Mouse (Mus musculus) lung, adult 2 months (tissue): ENCODE data around the gene Tex36.

ENCODE experiments used
- CTCF ChIP-seq: fragments of 200-500 bp; IDR thresholded peaks from 2 replicates; pipeline ENCODE4 v1.5.1; 2011; ENCODE audit warnings: mild to moderate bottlenecking, low read length, control low read depth; ENCODE audit not compliant: insufficient read depth
- POLR2A ChIP-seq: fragments of 200-500 bp; IDR thresholded peaks from 2 replicates; pipeline ENCODE4 v1.6.1; 2011; ENCODE audit warnings: low read depth, mild to moderate bottlenecking, control low read depth, low read length, borderline replicate concordance; ENCODE audit errors: extremely low read depth

DNA sequence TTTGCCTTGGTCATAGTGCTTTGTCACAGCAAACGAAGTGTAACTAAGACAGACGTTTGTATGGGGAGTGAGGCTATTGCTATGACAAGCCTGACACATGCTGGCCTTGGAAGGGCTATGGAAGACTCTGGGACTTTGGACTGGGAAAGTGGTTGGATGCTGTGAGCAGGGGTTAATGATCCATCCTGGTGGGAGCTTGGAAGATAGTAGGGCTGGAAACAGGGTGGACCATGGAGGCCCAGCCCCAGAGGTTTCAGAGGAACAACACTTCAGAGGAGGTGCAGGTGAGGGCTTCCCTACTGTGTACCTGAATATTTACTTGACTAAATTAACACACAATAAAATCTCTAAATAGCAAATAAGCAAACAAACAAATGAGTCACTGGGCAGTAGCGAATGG, 56.3 kb downstream of the Tex36 start:
- no peak for TF ChIP-seq CTCF
- TF ChIP-seq POLR2A = no peak
